Mouse (Mus musculus): ENCODE results near the gene Stard13.

The Stard13 gene

DNA sequence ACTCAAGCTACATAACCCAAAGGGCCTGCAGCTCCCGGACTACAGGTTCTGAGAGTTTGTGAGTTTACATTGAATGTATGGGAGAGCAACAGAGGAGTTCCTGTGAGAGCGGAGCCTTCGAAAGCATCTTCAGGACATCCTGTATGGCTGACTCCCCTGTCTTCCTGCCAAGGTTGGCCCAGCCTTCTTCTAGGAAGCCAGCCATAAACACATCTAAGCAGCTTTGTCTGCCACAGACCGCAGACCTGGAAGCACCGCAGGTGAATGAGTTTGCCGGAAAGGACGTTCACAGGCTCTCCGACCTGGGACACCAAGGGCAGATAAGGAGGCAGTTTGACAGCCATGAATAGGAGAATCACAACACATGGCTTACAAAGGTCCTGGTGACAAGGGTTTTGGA lies 52.3 kb downstream of the Stard13 start:
- DNase-seq (ENCODE audit: low spot score) = no peak

DNA sequence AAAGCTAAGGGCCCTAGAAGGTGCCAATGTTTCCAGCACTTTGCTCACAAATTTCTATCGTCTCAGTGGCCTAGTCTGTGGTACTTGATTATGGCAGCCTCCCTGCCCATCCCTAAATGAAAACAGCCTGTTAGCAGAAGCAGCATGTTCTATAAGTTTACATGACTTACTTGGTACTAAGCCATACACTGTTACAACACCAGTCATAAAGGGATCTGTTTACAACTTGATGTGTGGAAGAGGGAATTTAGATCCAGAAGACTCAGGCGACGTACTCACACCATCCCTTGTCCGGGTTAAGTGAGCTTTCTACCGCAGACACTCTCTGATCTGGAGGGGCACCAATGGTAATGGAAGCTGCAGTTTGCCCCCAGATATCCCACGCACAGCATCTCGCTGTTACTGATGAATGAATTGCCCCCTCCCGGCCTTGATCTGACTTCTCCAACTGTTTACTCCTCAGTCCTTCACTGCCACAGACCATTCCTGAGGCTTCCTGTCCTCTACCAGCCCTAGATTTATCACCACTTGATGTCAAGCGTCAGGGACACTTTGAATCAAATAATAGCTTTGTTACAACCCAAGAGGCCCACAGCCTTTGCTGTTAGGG lies 53.4 kb downstream of the Stard13 start:
- DNase-seq (ENCODE audit: low spot score) = no peak

DNA sequence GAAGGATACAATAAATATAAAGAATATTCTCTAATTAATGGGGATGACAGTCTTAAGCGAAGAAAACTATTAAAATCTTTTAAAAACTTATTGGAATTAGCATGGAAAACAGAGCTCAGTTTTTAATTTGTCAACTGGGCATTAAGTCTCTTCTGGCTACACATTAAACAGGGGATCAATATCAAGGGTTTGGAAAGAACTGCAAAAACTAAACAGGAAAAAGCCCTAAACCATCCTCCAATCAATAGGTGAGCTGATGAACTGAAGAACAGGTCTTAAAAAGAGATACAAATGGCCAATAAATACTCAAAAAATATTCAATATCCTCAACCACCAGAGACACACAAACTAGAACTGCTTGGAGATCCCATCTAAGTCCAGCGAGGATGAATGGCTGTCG lies 56.5 kb downstream of the Stard13 start:
- DNase-seq (ENCODE audit: low spot score) = no peak

DNA sequence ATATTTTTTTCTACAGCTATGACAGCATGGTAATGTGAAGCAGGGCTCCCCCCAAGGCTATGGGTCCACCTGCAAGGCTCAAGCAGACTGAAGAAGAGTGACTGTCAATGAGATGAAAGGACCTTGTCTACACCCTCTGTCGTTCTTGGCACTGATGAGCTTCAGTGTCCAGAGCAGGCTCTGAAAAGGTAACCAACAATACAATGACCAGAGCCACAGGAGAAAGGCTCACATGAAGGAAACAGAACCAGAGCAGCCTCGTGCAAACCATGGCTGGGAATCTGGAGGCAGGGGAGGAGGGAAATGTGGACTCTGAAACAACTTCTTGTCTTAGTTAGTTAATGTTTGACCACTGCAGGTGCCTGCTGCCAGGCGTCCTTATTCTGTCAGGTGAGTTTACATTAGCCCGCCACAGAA lies 57.7 kb downstream of the Stard13 start:
- no peak for DNase-seq (ENCODE audit: low spot score)

DNA sequence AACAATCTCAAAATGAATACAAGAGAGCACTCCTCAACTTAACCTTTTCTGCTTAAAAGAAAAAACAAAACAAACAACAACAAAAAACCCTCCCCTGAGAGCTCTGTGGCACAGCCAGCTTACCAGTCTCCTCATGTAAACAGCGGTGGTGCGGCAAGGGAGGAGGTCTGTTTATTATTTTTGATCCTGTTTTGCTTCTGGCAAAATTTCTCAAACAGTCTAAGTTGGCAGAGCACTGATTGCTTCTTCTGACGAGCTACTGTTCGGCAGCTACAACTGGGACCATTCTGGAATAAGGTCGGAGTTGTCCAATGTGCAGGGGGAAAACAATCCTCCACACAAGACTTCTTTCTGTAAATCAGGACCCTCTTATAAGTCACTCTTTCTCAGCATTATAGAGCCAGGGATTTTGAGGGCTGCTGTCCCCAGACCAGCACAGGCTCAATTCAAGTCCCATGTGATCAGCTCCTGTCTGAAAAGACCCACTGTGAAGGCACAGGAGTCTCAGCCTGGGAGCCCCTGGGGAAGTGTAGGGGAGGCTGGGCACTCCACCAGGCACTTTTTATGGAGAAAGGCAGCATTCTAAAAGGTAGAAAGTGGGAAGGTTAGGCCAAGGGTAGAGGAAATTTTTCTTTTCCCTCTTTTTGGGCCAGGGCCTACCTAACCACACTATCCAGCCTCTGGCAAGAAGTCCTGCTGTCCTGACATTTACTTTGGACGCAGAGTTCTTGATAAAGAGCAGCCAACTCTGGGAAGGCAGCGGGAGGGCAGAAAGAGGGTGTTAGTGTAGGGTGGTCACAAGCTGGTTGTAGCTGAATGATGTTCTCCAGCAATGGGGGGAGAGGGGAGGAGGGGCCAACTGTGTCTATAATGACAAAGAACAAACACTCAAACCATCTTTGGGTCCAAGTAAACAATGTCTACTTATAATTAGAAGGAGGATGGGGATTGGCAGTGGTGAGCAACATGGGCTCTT lies 58.9 kb downstream of the Stard13 start:
- DNase-seq (ENCODE audit: low spot score) = no peak

DNA sequence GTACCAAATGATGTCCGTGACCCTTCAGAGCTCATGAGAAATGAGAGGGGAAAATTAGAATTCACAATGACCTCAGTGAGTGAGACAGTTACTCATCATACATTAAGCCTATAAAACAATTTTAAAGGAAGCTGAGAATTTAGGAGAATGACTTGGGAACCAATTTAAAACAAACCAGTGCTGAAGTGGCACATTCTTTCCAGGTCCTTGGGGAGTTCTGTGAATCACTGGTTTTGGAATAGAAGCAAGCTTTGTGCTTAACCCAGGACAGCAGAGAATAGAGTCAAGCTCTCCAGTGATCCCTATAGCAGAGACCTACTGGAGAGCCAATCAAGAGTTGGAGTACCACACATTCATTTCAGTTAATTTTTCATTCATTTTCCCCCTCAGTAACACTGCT lies 59.9 kb downstream of the Stard13 start:
- no peak for DNase-seq (ENCODE audit: low spot score)

DNA sequence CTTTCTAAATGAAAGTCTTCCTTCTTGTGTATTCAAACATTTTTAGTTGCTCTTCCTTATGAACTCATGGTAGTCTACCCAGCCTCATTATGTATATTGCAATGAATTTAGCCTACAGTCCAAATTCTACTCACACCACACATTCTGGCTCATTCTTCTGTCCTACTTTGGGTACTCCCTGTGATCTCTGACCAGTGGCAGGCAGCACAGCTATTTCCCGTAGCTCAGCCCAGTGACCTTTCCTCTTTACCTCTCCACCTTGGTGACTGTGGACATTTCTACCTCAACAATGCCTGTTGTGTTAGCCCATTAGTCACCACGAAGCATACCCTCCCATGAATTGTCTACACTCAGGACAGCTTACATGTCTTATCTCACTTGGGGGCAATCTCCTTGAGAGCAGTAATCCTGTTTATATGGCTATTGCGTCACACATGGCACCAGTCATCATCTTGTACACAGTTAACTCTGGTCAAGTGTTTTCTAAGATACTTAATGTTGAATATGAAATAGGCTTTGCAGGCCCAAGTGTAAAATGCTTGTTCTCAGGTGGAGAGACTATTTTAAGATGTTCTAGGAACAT lies 63.4 kb downstream of the Stard13 start:
- DNase-seq (ENCODE audit: low spot score) = no peak

DNA sequence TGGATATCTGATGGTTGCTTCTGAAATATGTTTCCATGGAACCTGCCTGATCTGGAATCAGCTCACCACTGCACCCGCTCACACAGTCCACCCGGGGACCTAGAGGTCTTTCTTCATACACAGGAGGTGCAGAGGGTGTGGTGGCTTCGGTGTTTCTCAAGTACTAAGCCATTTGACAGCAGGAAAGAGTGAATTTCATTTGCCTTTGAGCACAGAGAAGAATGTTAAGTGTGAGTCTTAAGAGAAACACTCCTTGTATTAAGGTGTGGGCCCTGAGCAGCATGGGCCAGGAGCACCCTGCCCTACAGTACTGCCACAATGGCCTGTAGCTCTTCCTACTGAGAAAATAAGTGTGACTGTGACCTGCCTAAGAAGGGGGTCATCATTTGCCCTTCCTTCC lies 65.4 kb downstream of the Stard13 start:
- DNase-seq (ENCODE audit: low spot score) = no peak

DNA sequence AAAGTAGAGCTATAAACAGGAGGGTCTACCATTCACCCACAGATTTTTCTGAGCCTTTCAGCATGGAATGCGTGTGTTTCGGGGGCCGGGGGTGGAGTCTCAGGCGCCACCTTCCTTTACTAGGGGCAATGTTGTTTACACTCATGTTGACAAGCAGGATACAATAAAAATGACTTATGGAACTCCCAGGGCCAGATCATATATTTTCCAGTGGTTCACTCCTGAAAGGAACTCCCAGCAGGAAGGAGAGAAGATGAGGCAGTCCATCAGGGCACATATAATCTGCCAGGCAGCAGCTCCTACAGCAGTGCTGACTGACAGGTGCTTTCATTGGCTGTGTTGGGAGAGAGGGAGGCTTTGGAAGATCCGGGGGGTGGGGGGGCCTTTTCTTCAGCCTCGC lies 66.0 kb downstream of the Stard13 start:
- no peak for DNase-seq (ENCODE audit: low spot score)

DNA sequence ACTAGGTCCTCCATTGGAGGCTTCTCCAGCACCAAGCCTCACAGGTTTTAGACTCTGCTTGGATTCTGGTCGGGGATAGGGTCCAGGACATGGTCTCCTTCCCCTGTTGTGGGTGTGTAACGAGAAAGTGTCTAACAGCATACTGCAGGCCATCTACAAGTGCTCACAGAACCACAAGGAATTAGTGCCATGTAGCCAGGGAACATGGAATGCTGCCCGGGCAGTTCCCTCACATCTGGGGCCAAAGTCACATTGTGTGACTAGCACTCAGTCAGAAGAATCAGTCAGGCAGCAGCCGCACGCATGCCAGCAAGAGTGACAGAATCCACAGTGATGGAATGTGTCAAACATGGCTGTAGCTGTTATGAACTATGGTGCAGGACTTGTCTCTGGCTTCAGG lies 67.4 kb downstream of the Stard13 start:
- DNase-seq (ENCODE audit: low spot score) = no peak

DNA sequence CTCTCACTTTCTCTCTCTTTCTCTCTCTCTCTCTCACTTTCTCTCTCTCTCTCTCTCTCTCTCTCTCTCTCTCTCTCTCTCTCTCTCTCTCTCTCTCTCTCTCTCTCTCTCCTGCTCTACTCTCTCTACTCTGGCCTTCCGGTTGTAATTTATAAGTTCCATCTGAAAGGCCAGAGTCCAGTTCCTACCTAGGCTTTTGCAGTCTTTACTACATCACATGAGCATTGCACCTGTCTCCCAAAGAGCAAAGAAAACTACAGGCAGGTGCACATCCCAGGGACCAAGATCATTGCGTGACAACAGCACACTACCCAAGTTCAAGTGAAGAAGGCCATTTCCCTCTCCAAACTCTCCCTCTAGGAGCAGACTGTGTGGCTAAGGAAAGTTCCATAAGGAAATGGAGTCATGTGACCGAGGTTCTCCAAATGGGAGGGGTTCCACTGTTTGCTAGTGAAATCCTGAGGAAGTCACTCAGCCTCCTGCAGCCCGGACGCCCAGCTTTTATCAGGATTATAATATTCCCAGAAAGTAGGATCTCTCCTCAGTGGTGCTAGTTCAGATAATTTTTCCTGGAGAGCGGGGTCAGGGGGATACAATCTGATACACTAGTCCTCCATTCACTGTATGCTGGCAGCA lies 68.1 kb downstream of the Stard13 start:
- DNase-seq (ENCODE audit: low spot score) = no peak

DNA sequence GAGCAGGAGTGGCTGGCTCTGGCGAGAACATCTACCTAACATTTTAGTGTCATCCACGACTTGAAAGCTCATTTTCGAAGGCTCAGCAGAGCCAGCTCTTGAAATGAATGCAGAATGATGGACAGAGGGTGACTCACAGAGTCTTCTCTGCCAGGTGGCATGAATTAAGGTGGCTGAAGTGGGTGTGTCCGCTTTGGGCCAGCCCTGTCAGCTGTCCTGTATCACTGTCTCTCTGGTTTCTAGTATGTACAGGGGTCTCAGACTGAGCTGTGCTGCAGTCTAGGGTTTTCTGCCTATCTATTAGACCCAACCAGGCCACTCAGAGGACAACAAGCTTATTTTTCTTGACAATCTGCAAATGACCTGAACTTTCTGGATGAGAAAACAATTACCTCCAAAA lies 68.8 kb downstream of the Stard13 start:
- DNase-seq (ENCODE audit: low spot score) = no peak

DNA sequence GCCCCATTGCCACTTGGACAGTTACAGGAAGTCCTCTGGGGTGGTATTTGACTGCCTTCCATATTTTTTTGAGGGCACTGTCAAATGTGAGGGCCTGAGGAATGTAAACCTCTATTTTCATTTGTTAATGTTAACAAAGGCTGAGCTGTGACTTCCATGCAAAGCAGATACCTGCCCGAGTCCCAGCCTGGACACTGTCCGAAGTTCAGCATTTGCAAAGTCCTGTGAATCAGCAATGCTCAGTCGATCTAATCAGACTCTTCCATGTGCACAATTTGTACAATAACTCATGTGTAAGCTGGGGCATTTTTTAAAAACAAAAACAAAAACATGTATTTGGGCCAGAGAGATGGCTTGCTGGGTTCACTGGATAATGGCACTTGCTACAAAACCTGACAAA lies 71.0 kb downstream of the Stard13 start:
- DNase-seq (ENCODE audit: low spot score) = no peak

DNA sequence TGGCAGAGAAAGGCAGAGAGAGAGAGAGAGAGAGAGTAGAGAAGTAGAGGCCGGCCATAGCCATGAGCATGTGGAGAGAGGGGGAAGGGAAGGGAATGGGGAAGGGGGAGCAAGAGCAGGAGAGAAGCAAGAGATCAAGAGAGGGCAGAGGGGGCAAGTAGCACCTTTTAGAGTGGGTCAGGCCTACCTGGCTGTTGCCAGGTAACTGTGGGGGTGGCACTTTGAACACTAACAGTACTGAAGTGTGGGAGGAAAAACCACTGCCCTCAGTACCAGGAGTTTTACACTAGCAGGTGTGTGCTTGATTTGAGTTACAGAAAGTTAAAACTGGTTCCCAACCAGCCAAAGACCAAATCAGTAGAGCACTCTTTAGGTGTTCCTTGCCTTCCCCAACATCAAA lies 78.4 kb downstream of the Stard13 start:
- DNase-seq (ENCODE audit: low spot score) = no peak

DNA sequence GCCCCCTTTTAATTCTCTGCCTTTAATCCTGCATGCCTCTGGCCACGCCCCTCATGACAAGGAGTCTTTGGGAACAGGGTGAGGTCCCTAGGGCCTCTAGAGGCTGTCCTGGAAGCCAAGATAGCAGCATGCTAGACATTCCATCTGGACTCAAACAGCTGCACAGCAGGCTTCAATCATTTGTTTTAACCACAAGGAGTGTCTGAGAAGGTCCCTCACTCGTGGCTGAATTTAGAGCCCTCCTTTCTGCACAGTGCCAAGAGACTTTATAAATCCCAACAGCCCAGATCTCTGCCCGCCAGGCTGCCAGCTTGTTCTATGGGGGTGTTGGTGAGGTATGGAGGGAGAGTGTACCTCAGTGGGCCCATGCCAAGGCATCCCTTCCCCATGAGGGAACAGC lies 78.9 kb downstream of the Stard13 start:
- no peak for DNase-seq (ENCODE audit: low spot score)

DNA sequence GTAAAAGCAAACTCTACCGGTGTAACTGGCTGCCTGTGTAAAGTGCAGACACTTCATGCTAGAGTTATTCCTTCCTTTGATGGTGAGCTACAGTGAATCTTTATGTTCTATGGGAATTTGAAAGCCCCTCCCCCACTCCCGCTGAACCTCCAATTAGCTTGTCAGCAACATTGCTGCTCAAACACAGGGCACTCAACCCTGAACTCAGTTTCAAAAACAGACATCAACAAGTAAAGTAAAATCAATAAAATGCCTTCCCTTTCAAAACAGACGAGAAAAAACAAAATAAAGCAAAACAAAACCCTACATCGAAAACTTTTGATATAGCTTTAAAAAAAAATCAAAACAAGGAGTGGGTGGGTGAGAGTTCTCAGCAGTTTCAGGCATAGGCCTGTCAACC lies 79.6 kb downstream of the Stard13 start:
- peak; percentile 32 for DNase-seq (ENCODE audit: low spot score)

DNA sequence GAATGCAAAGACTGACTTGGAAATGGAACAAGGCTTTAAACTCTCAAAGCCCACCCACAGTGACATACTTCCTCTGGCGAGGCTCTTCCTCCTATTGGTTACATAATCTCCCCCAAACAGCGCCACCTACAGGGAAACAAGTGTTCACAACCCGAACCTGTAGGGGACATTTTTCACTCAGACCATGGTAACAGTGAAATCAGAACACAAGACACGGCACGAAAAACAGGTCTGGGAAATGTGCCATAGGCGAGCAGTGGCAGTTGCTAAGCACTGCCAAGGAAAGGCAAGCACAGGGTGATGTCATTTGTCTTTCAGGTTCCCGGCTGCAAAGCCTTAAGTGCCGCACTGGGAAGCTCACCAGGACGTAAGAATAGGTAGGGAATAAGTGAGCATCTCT lies 82.1 kb downstream of the Stard13 start:
- no peak for DNase-seq (ENCODE audit: low spot score)

DNA sequence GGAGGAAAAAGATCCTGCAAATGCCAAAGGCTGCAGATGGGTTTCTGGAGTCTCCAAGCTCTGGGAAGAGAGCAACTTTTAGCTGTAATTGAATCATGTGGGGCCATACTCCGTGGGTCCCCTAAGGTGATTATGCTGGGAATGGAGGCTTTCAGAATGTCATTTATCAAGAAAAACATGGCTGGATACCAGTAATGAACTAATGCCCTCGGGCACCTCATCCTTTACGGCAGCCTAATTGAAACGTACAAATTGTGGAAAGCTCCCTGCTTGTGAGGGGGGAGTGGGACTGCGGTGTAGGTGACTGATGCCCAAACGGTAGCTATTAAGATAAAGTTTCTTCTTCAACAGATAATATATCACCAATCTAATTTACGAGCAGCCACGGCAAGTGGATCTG lies 84.1 kb downstream of the Stard13 start:
- no peak for DNase-seq (ENCODE audit: low spot score)

DNA sequence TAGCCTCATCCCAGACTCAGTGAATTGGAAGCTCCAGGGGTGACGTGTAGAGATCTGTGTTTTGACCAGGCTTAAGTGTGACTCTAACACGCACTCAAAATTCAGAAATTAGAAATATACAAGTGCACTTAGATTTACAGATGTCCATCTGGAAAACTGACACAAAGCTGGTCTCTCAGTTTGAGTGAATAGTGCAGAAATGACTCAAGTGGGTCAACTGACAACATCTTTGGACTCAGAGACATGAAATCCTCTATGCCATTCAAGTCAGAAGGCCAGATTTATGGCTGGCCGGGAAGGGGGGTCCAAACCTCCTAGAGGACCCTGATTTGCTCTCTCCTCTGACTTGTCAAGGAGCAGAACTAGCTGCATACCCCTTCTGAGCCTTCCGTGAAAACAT lies 85.6 kb downstream of the Stard13 start:
- DNase-seq (ENCODE audit: low spot score) = no peak

DNA sequence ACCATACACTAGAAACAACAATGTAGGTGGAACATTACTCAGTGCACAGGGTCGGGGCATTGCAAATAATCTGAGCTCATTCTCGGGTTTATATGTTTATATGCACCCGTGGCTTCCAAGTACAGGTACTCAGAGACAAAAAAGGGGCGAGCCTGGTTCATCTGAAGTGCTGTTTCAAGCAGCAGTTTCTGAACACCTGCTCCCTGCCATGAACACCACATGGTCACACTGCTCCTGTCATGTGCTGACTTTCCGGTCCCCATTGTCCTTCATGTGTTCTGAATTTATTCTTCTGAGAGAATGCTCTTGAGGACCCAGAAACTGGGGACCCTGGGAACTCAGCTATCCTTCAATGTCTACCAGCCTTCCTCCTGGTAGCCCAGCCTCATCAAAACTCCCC lies 87.8 kb downstream of the Stard13 start:
- no peak for DNase-seq (ENCODE audit: low spot score)

DNA sequence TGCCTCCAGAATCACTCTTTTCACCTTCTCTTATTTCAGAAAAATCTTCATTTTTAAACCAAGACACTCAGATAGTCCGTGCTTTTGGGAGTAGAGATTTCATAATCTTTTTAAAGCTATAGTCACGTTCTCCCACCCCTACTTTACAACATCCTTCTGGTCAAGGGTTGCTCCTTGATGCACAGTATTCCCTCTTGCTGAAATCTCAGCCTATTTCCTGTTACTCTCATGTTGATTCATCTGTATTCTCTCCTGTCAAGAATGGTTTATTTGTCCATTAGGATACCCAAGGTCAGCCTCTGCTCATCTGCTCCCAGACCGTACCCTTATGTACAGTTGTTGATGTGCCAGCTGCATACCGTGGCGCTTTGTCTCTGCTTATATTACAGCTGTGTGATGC lies 89.7 kb downstream of the Stard13 start:
- no peak for DNase-seq (ENCODE audit: low spot score)

DNA sequence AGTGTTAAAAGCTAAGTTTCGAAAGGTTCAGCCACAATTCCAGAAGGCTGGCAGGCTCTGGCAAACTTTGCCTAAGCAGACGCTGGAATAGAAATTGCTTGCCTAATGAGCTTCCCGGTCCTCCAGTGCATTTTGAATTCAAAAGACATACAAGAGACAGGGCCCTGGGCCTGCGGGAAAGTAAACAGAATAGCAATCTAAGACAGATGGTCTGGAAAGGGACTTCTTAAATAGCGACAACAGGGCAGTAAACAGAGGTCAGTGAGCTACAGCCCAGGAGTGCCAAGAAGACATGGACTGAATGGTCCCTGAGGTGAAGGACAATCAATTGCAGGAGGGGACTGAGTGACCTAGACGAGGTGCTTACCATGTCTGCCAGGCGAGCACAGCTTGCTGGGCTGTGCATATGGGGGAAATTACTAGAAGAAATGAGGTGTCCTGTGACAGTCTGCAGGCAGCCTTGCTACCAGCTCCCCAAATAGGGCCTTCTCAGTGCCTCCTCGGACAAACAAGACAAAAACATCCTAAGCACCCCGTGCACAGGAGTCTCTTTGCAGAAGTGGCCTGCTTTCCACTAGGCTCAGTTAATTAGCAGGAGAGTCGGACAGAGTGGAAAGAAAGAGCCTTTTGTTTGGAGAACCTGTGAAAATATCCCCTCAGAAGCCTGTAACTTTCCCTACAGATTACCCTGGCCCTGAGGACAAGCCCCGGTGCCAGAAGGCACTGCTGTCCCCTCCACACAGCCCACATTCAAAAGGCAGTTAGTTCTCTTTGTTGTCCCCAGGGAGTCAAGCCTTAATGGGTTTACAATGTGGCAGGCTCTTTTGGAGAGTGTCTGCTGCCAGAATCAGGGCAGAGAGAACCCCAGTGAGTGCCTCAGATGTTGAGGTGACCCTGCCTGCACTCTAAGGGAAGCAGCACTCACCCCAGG lies 90.7 kb downstream of the Stard13 start:
- DNase-seq (ENCODE audit: low spot score) = peak; percentile 51

Measured in retina, embryonic 14.5 days (tissue).